Mouse (Mus musculus): ENCODE data around the gene Hras.

Gene Hras

DNA sequence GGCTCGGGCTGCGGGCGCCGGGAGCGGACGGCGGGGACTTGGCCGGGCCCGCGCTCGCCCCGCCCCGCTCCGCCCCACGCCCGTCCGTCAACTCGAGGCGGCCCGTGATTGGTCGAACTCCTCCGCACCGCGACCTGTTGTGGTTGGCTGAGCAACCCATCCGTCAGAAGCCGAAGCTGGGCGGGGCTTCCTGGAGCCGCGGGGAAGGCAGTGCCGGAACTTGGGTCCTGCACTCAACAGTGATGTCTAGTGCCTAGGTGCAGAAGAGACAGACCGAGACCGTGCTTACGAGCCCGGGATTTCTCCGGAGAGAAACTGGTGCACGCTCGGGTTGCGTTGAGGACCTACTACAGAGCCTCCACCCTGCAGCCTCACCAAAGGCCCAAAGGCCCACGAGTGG lies at the start of gene Hras, which contains the start of gene Lrrc56:
TSS of gene Hras (minus strand) at position 58 of the 400 bp plus-strand sequence.
TSS of gene Lrrc56 (plus strand) at position 210 of the 400 bp plus-strand sequence.
- in situ Hi-C loops (cut with MseI, MboI) = no loop called here

DNA sequence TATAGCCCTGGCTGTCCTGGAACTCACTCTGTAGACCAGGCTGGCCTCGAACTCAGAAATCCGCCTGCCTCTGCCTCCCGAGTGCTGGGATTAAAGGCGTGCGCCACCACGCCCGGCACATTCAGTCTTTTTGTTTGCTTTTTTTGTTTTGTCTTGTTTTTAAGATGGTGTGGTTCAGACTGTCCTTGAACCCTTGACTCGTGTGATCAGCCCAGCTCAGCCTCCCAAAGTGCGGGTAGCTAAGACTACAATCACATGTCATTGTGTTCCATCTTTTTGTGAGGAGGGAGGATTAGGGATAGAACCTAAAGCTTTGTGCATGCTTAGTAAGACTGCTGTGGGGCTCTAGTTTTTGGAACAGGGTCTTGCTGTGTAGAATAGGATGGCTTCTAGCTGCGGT lies 37.7 kb upstream of the Hras start:
- in situ Hi-C loops (cut with MseI, MboI) = no loop called here

DNA sequence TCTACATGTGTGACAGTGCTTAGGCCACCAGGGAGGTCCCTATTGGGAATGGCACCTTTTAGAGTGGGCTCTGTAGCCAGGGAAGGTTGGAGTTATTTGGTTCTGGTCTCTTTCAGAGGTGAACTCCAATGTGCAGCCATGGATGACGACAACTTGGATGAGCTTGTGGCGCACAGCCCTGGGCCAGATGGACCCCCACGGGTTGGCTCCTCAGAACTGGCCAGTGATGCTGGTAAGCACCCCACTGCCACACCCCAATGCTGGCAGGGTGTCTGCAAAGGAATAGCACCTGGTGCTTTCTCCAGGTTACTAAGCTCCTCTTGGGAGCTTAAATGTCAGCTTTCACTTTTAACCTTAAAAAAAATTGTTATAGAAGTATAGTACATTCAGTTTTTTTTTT lies 37.3 kb upstream of the Hras start:
- in situ Hi-C loops (cut with MseI, MboI) = no loop called here

DNA sequence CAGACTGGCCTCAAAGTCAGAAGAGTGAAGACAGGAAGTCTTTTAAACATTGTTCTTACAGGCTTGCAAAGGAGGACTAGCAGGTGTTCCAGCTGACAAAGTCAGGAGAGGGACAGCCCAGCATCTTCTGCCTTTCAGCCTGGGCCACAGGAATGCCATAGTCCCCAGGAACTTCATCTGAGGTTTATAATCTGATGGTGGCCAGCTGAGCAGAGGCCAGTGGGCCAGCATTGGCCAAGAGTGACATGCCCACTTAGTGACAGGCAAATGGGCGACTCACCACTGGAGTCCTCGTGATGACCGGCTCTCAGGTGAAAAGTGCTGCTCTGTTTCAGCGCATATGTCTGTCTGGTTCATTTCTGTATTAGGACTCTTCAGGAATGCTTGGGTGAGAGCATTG lies 36.8 kb upstream of the Hras start:
- in situ Hi-C loops (cut with MseI, MboI) = no loop called here

DNA sequence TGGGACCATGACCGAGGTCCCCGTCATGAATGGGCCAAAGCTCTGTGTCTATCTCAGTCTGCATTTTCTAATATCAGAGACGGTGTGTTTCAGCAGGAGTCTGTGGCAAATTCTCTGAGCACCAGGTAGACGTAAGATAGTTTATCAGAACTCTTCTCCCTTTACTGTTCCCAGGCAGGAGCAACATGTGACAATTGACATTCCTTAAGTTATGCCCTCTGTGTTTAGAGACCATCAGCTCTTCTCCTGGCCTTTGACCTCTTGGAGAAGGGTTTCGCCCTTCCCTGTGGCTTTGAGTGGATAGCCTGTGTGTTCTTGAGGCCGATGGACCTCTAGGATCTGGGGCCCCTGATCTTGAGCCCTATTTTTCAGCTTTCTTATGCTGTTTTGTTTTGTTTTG lies 35.9 kb upstream of the Hras start:
- in situ Hi-C loops (cut with MseI, MboI) = no loop called here

DNA sequence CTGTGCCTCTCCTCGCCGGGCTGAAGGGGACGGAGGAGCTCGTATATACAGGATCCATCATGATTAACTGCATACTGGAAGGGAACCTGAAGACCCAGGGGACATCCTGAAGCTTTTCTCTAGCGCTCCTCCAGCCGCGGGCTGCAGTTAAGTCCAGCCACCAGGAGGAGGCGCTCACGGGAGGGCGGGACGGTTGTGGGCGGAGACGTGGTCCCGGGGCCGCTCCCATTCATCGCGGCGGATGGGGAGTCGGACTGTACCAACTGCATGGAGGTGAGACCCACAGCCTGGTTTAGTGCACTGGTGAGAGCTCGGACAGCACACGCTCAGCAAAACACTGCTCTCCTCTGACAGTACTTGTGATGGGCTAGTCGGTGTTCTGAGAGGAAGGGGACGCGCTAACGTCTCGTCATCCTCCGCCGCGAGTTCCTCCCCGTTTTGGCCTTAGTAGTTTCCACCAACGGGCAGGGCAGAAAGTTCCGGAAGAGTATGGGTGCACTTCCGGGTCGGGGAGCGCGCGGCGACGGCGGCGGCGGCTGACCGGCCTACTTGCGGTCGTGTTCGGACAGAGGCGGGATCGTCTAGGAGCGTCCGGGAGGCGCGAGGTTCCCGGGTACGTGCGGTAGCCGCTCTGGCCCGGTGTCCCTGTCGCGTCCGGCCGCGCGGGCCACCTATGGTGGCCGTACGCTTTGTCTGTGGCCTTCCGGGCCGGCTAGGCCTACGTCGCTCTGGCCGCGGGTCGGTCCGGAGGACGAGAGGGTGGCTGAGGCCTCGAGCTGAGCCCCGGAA lies 34.7 kb upstream of the Hras start, which contains the start of gene Phrf1:
TSS of gene Phrf1 (plus strand) at position 506 of the 789 bp plus-strand sequence.
- in situ Hi-C loops (cut with MseI, MboI) = no loop called here

DNA sequence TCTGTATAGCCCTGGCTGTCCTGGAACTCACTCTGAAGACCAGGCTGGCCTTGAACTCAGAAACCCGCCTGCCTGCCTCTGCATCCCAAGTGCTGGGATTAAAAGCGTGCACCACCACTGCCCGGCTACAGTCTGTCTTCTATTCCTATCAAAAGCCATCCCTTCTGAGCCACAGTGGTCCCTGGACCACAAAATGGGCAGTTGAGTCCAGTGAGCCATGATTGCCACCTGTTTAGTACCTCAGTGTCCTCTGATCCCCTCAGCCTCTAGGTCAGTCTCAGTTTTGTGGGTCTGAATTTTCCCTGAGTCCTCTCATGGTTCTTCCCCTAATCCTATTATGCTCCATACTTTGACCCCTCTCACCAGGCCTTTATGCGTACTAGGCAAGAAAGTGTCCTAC lies 34.0 kb upstream of the Hras start:
- in situ Hi-C loops (cut with MseI, MboI) = no loop called here

DNA sequence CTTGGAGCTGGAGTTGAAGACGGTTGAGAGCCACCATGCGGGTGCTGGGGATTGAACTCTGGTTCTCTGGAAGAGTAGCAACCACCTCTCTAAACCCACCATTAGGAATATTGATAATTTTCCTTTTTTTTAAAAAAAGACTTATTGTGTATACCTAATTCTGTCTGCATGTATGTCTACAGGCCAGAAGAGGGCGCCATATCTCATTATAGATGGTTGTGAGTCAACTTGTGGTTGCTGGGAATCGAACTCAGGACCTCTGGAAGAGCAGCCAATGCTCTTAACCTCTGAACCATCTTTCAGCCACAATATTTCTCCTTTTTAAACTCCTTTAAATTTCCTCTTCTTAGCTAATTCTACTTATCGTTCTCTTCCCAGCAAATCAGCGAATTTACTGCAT lies 32.7 kb upstream of the Hras start:
- in situ Hi-C loops (cut with MseI, MboI) = no loop called here

DNA sequence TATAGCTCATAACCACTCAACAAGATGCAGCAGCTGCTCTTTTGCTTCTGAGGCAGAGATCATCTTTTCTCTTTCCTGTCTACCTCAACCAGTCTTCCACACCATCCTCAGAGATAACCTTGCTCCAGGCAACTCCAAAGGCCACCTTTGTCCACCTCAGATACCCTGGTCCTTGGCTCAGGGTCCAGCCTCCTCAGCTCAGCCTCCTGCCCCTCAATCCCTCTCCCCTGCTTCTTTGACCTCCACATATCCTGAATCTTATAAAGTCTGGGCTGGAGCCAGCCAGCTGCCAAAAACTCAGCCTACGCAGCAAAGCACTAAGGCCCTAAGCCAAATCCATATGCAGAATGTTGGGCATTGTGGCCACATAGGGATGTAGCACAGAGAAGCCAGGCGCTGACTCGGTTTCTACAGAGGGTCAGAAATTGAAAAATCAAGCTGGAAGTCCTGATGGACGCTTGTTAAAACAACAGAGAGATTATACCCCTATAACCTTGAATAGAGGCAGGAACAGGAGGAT lies 29.0 kb upstream of the Hras start:
- in situ Hi-C loops (cut with MseI, MboI) = no loop called here

DNA sequence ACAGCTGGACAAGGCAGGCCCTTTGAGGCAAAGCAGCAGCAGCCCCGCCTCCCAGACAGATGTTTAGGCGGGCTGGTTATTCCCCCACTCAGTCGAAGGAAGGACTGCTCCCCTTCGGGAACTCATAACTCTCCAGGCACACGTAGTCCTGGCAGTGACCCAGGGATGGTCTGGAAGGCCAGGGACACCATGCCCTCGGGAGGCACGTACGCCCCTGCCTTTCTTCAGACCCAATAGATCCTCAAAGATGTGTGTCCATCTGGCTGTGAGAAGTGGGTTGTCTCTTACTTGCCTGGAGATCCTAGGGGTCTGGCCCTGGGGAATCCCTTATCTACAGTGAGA lies 28.3 kb upstream of the Hras start:
- in situ Hi-C loops (cut with MseI, MboI) = no loop called here

DNA sequence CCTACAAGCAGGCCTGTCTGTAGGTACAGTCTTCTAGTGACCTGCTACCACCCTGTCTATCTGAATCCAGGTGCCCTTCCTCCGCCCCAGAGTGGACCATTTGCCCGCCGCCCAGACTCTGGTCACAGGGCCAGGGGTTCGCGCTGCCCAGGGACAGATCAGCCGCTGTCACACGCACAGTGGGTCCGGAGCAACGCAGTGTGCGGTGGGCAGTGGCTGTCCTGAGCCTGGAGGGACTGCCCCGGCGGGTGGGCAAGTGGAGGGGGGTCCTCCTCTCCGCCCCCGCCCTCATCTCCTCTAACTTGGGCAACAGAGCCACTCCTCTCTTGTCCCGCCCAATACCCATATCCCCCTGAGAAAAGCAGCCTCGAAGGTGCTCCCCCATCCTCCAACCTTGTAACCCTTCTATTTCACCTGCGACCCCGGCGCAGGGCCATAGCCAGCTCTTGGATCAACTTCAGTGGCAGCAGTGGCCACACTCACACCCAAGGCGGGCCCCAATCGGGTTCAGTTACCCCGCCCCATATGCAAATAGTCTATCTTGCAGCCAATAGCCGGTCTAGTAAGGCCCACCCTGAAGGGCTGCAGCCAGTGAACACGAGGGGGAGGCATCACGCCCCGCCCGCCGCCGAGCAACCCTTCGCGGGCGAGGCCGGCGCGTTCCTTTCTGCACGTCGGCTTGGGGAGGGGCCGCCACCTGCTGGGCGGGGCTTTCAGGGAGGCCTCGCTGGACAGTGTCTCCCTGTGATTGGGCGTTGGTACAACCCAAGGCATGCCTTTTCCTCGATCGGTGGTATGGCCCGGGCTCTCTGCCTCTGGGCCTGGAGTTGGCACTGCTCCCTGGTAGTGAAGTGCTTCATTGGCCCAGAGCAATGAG lies 27.7 kb upstream of the Hras start:
- in situ Hi-C loops (cut with MseI, MboI) = no loop called here

DNA sequence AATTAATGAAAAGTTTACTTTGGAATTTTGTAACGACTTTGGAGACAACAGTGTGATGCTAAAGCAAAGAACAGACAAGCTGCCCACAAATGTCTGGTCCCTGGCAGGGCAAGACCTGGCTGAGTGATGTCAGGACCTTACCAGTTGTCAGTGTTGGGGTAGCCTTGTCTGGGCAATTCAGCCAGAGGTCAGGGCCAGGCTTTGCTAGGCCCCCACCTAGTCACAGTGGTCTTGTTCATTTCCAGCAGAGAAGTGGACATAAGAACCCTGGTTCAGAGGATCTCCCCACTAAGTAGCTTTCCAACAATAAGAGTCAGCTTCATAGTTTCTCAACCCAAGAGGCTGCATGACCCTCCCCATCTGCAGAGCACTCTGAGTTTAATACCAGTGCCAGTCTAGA lies 26.6 kb upstream of the Hras start:
- in situ Hi-C loops (cut with MseI, MboI) = no loop called here

DNA sequence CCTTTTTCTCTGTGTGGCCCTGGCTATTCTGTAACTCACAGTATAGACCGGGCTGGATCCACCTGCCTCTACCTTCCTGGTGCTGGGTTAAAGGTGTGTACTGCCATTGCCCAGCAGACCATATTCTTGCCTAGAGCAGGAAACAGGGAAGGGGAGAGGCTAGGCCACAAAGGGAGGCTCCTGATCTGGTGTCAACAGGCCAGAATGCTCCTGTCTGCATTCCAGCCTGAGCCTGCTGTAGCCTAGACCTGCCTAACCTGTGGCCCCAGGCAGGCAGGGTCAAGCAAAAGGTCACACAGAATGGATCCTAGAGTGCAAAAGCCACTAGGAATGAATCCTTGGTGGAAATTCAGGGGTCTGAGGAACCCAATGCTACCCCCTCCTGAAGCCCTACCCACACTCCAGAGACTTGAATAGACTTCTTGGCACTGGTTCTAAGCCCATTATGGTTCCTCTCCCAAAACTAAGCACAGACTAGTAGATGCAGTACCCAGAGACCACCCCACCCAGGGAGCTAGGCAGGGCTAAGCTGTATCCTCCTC lies 25.8 kb upstream of the Hras start:
- in situ Hi-C loops (cut with MseI, MboI) = no loop called here

DNA sequence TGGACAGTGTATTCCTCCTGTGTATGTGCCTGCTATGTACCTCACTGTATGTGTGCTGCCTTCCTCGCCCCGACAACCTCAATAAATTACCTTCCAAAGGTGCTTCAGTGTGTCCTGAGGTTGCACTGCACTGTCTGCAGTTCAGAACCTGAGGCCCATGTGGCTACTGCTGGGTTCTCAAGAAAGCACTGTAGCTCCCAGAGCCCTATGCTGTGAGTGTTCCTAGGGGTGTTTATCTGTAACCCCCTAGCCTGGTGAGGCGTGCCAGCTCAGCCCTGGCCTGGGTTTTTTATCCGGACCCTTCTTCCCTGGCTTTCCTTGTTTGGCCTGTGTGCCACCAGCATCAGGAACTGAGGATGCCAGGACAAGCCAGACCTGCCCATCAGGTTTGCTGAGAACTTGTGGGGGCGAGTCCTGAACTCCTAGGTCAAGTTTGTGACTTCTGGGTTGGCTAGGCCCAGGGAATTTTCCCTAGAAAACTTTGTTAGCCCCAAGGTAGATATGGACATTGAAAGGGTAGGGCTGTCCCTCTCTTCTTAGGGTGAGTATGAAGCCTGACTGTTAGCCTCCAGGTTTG lies 24.8 kb upstream of the Hras start:
- in situ Hi-C loops (cut with MseI, MboI) = no loop called here

DNA sequence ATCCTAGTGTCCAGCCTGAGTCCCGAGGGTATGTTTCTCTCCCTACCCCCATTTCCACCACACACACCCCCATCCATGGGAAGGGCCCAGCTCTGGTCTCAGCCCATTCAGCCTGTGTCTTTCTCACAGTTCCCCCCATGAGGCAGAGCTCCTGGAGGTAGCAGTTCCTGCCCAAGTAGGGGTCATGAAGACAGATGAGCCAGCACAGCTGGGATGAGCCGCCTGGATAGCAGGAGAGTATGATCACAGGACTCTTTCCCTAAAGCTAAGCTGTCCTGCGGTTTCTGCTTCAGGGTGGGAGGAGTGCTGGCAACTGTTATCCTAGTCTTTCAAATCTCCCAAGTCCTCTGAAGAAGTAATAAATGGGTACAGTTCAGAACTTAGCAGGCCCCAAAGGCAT lies 24.3 kb upstream of the Hras start:
- in situ Hi-C loops (cut with MseI, MboI) = no loop called here

DNA sequence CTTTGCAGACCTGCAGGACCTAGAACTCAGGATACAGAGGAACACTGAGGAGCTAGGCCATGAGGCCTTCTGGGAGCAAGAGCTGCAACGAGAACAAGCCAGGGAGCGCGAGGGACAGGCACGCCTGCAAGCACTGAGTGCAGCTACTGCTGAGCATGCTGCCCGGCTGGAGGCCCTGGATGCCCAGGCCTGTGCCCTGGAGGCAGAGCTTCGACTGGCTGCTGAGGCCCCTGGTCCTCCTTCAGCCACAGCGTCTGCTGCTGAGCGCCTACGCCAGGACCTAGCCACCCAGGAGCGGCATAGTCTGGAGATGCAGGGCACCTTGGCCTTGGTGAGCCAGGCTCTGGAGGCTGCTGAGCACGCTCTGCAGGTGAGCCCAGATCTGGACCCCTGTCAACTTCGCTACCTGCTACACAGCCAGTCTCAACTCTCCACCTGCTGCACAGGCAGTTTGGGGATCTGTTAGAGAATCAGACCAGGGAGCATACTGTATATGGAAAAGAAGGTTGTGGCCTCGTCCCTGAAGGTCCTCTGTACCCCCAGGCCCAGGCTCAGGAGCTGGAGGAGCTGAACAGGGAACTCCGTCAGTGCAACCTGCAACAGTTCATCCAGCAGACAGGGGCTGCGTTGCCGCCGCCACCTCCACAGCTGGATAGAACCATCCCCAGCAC lies 23.7 kb upstream of the Hras start:
- in situ Hi-C loops (cut with MseI, MboI) = no loop called here

DNA sequence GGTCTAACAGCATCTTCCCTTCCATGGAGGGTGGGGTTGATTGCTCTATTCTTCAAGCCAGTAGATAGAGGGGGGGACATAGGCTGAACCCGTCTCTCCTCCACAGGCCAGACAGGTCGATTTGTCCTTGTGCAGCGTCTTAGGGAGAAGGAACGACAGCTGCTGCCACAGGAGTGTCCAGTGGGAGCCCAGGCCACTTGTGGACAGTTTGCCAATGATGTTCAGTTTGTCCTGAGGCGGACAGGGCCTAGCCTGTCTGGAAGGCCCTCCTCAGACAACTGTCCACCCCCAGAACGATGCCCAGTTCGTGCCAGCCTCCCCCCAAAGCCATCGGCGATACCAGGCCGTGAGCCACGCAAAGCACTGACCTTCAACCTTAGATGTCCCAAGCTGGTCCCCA lies 23.1 kb upstream of the Hras start:
- in situ Hi-C loops (cut with MseI, MboI) = no loop called here

DNA sequence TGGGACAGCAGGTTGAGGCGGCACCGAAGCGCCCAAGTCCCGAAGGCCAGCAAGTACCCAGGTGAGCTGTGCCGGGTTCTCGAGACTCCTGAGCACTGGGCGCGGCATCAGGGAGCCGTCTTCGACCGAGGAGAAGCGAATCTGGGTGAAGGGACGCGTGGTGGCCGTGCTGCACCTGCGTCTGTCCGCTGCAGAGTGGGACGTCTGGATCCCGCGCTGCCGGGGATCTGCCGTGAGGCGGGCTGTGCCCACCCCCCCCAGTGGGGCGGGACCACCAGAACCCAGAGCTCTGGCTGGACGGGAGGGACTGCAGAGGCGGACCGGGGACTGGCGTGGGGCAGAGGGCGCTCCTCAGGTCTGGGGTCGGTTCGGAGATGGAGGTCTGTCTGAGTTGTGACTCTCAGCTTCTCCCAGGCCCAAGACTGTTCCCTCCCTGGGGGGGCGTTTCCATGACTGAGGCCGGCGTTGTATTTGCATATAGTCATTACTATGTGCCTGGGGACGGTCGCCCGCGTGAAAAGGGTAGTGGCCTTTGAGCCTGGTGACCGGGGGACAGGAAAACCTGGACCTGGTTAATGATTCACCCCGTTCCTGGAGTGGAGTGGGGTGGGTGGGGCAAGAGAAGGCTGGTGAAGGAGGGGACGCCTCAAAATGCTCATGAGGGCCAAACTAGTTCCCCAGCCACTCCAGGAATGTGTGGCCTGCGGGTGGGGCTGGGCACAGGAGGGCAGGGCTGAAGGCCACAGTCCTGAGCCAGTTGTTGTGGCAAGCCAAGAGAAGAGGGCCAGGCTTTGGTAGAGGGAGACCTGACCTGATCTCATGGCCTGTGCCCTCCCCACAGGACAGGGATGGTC lies 22.3 kb upstream of the Hras start:
- in situ Hi-C loops (cut with MseI, MboI) = no loop called here

DNA sequence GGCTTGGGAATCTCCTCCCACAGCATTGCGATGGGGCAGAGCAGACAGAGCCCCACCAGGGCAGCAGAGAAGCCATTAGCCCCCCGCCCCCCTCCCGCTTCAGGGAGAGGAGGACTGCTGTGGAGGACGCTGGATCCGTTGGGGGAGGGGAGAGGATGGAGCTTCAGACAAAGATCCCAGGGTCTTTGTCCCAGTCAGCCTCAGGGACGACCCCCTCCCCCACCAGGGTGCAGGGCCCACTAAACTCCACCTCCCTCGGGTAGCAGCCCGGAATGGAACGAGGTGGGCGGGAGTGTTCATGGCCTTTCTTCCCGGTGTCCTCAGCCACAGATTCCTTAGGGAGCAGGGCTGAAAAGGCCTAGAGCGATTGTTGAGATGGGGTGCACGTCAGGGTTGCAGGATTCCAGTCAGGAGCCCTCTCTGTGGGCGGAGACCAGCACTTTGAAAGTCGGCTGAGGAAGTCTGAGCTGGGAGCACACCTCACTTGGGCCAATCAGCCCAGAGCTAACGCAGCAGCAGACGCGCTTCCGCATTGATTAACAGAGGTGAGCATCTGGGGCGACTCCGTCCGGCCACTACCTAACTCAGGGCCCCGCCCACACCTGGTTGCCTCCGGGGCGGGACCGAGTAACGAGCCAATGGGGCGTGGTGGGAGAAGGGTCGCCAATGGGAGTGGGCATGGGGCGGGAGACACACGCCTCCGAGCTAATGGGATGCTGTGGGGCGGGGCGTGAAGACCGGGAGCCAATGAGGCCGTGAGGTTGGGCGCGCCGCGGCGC lies 21.5 kb upstream of the Hras start, which contains the start of gene Rassf7:
TSS of gene Rassf7 (plus strand) at position 760 of the 779 bp plus-strand sequence.
- in situ Hi-C loops (cut with MseI, MboI) = no loop called here

DNA sequence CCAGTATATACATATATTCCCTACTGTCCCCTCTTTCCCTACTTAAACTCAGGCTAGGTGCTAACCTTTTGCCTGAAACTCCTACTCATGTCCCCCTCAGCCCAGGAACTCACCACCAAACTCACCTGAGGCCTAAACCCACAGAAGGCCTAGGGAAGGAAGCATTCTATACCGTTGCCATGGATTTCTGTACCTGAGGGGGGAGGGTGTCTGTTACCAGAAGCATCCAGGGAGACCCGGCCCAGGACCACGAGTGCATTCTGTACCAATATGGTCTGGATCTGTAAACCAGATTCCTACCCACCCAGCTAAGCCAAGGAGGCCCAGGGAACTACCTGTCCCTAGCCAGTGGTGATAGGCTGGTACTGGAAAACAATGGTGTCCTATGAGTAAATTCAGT lies 20.5 kb upstream of the Hras start:
- in situ Hi-C loops (cut with MseI, MboI) = no loop called here

All from mouse trophoblast stem cell (cell line).